Mouse (Mus musculus) hindbrain, embryonic 11.5 days (tissue): ENCODE results near the gene Dnajc6. TPM values are rescaled to one million over a fixed set of nuclear protein-coding genes. Genes with fewer than 3 reads are reported as not detected.

Experiments used
- ATAC-seq: fragments of 200-750 bp; cut with Nextera tagmentation; 2 replicates; pipeline ENCODE4 v1.8.0; 2017; ENCODE audit warnings: mild to moderate bottlenecking, moderate TSS enrichment, moderate library complexity; ENCODE audit not compliant: low FRiP score
- DNase-seq: peaks from one replicate; pipeline ENCODE4 v3.0.0-alpha.2; 2015; ENCODE audit warnings: low spot score
- H3K27ac ChIP-seq: fragments of 300-500 bp; sonication (generic); 2 replicates; pipeline ENCODE4 v1.5.1; 2014; ENCODE audit warnings: mild to moderate bottlenecking, low read depth, low read length
- H3K27me3 ChIP-seq: fragments of 300-500 bp; sonication (generic); 2 replicates; pipeline ENCODE4 v1.6.1; 2014; ENCODE audit warnings: mild to moderate bottlenecking, low read length, moderate library complexity, mixed read lengths; ENCODE audit not compliant: control insufficient read depth, insufficient read depth
- H3K36me3 ChIP-seq: fragments of 300-500 bp; sonication (generic); 2 replicates; pipeline ENCODE4 v1.6.1; 2014; ENCODE audit warnings: mild to moderate bottlenecking, low read length, moderate library complexity, mixed read lengths; ENCODE audit not compliant: control insufficient read depth, insufficient read depth
- H3K4me1 ChIP-seq: fragments of 300-500 bp; sonication (generic); replicated peaks from 2 replicates; pipeline ENCODE4 v1.6.1; 2014; ENCODE audit warnings: low read length, mixed read lengths; ENCODE audit not compliant: control insufficient read depth, insufficient read depth
- H3K4me2 ChIP-seq: fragments of 300-500 bp; sonication (generic); replicated peaks from 2 replicates; pipeline ENCODE4 v1.6.1; 2014; ENCODE audit warnings: mild to moderate bottlenecking, low read depth, low read length
- H3K4me3 ChIP-seq: fragments of 300-500 bp; sonication (generic); 2 replicates; pipeline ENCODE4 v1.5.1; 2014; ENCODE audit warnings: low read depth, low read length
- H3K9ac ChIP-seq: fragments of 300-500 bp; sonication (generic); 2 replicates; pipeline ENCODE4 v1.6.1; 2014; ENCODE audit warnings: low read depth, low read length
- H3K9me3 ChIP-seq: fragments of 300-500 bp; sonication (generic); 2 replicates; pipeline ENCODE4 v1.6.1; 2016; ENCODE audit warnings: low read length; ENCODE audit not compliant: control insufficient read depth
- WGBS: fragments of 180-500 bp; shearing (Covaris S2); extraction: QIAGEN DNeasy Blood & Tissue Kit; methylation state at CpG from one replicate; pipeline ENCODE4 v1.1.7; 2014; 5-methylcytosine and 5-hydroxymethylcytosine counted together
- polyA plus RNA-seq: library from polyadenylated mRNA; unstranded; fragments of >200 nt; fragmentation: Nextera tagmentation; extraction: Ambion mirVana; gene quantifications from 2 replicates; pipeline ENCODE4 v1.2.1, GENCODE M21; 2014

Gene Dnajc6
- polyA plus RNA-seq, 1 experiment from 2014 or later = 6.0 TPM

GRCm38 (mm10) chr4:101564746-101565417, 68.4 kb downstream of the Dnajc6 start:
- Histone ChIP-seq H3K27ac (no peak overlapping the region), H3K9ac (no peak overlapping the region), H3K27me3 (no peaks in the 10 kb centered on the region), H3K4me2 (no peak overlapping the region), H3K9me3 (no peaks in the 10 kb centered on the region), H3K4me3 (no peak overlapping the region), H3K36me3 (no peaks in the 10 kb centered on the region), H3K4me1 (no peaks in the 10 kb centered on the region)
- ATAC-seq = no peak
- no peak for DNase-seq
- 91% methylated on average over 4 of the region's 4 CpGs for WGBS

- Histone ChIP-seq H3K27me3 (no peaks in the 10 kb centered on the region), H3K27ac (no peak overlapping the region), H3K4me3 (no peak overlapping the region), H3K9ac (no peak overlapping the region), H3K4me1 (no peaks in the 10 kb centered on the region), H3K9me3 (no peaks in the 10 kb centered on the region), H3K4me2 (no peak overlapping the region), H3K36me3 (no peaks in the 10 kb centered on the region)
- no peak for ATAC-seq
- 65% methylated on average over 7 of the region's 7 CpGs for WGBS
- no peak for DNase-seq
These were observed 72.6 kb downstream of the Dnajc6 start for GRCm38 (mm10) chr4:101569076-101569475.

GRCm38 (mm10) chr4:101572142-101572541, 75.7 kb downstream of the Dnajc6 start:
- Histone ChIP-seq H3K9ac (no peak overlapping the region), H3K36me3 (no peaks in the 10 kb centered on the region), H3K27ac (no peak overlapping the region), H3K4me3 (no peak overlapping the region), H3K27me3 (no peaks in the 10 kb centered on the region), H3K4me1 (no peaks in the 10 kb centered on the region), H3K4me2 (no peak overlapping the region), H3K9me3 (no peaks in the 10 kb centered on the region)
- ATAC-seq (no peak), DNase-seq (no peak)
- WGBS = 77% methylated on average over 2 of the region's 2 CpGs

GRCm38 (mm10) chr4:101575307-101575706, 78.9 kb downstream of the Dnajc6 start:
- Histone ChIP-seq H3K4me2 (no peak overlapping the region), H3K9me3 (no peaks in the 10 kb centered on the region), H3K27me3 (no peaks in the 10 kb centered on the region), H3K9ac (no peak overlapping the region), H3K4me1 (no peaks in the 10 kb centered on the region), H3K36me3 (no peaks in the 10 kb centered on the region), H3K4me3 (no peak overlapping the region), H3K27ac (no peak overlapping the region)
- WGBS = 92% methylated on average over 5 of the region's 5 CpGs
- DNase-seq (no peak), ATAC-seq (no peak)

GRCm38 (mm10) chr4:101578720-101579119, 82.3 kb downstream of the Dnajc6 start:
- no peak overlapping the region for H3K4me3 ChIP-seq
- ATAC-seq (no peak), DNase-seq (no peak)
- 82% methylated on average over 7 of the region's 7 CpGs for WGBS
- H3K27me3 ChIP-seq = no peaks in the 10 kb centered on the region
- no peak overlapping the region for H3K9ac ChIP-seq
- H3K9me3 ChIP-seq = no peaks in the 10 kb centered on the region
- H3K4me1 ChIP-seq = no peaks in the 10 kb centered on the region
- H3K27ac ChIP-seq = no peak overlapping the region
- no peaks in the 10 kb centered on the region for H3K36me3 ChIP-seq
- no peak overlapping the region for H3K4me2 ChIP-seq

GRCm38 (mm10) chr4:101579517-101579916, 83.1 kb downstream of the Dnajc6 start:
- H3K9me3 ChIP-seq = no peaks in the 10 kb centered on the region
- no peak overlapping the region for H3K4me2 ChIP-seq
- no peaks in the 10 kb centered on the region for H3K4me1 ChIP-seq
- no peak overlapping the region for H3K9ac ChIP-seq
- H3K36me3 ChIP-seq = no peaks in the 10 kb centered on the region
- ATAC-seq = 0 out of 2 replicates have a peak, but pooled peaks have one; percentile 29
- H3K27me3 ChIP-seq = no peaks in the 10 kb centered on the region
- H3K4me3 ChIP-seq = no peak overlapping the region
- DNase-seq = no peak
- 83% methylated on average over 5 of the region's 5 CpGs for WGBS
- H3K27ac ChIP-seq = no peak overlapping the region

- no peak for ATAC-seq
- Histone ChIP-seq H3K9ac (no peak overlapping the region), H3K4me3 (no peak overlapping the region), H3K9me3 (no peaks in the 10 kb centered on the region), H3K36me3 (no peaks in the 10 kb centered on the region), H3K4me1 (0 out of 2 replicates have a peak, but pooled peaks cover 2% of the 10 kb centered on the region), H3K27ac (no peak overlapping the region), H3K27me3 (no peaks in the 10 kb centered on the region), H3K4me2 (no peak overlapping the region)
- DNase-seq = no peak
- 79% methylated on average over 4 of the region's 4 CpGs for WGBS
These were observed 84.7 kb downstream of the Dnajc6 start for GRCm38 (mm10) chr4:101581156-101581555.

GRCm38 (mm10) chr4:101582882-101583281, 86.4 kb downstream of the Dnajc6 start:
- ATAC-seq (no peak), DNase-seq (no peak)
- WGBS = 70% methylated on average over 2 of the region's 2 CpGs
- Histone ChIP-seq H3K27me3 (no peaks in the 10 kb centered on the region), H3K27ac (no peak overlapping the region), H3K4me1 (0 out of 2 replicates have a peak, but pooled peaks cover 2% of the 10 kb centered on the region), H3K9me3 (no peaks in the 10 kb centered on the region), H3K4me3 (no peak overlapping the region), H3K4me2 (no peak overlapping the region), H3K9ac (no peak overlapping the region), H3K36me3 (no peaks in the 10 kb centered on the region)
